Mouse (Mus musculus) spleen, embryonic (tissue): Measurements from ENCODE around the gene Gpx4.

Source experiments
- CTCF ChIA-PET: fragments of 350-600 bp; sonication (Branson Sonifier 250); formaldehyde crosslinking; loops from one replicate; lab custom pipeline; 2022; lab: Charles Lee

Gpx4 gene

DNA sequence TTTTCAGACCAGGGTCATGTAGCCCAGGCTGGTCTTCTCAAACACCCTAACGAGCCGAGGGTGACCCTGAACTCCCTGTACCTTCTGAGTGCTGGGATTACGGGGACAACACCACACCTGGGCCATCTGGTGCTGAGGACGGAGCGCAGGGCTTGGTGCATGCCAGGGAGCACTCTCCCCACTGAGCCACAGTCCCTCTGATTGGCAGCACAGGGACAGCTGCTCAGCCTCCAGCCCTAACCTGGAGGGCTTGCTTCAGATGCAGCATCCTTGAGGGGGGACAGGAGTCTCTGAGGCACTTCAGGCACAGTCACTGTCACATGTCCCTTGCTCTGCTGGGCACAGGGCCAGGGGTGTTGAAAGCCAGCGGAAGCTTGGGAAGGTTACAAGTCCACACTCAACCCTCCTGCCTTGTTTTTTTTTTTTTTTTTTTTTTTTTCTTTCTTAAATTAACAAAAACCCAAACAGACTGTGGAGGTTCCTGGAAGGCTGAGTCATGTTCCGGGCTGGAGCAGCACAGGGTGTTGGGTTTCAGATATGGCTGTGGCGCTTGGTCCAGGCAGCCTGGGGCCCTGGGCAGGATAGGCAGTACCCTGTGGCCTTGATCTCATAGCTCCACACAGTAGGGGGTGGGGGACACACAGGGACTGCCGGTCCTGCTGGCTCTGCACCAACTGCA, 24.0 kb downstream of the Gpx4 start:
- CTCF ChIA-PET: interaction anchor here (0.6 to 1.1 kb wide), 2 partner anchors 23 to 84 kb away, joined by 3 to 4 read pairs; no protein-coding TSS in a partner anchor

DNA sequence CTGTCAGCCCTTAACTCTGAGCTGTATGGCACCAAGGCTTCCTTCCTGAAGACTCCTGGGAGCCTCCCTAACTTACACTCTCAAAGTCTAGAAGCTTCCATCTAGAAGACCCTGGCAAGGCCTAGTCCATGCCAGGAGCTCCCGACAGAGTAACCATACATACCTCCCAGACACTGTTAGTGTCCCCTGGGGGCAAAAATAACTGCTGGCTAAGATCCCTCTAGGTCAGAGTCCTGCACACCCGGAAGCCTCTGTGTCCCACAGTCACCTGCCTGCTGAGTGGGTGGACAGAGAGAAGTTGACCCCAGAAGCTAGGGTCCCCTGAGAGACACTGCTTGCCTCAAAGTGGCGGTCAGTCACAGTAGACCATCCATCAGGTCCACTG, 24.5 kb downstream of the Gpx4 start:
- CTCF ChIA-PET: interaction anchor here (1.0 to 1.1 kb wide), 2 partner anchors 34 to 85 kb away, joined by 3 to 5 read pairs; partner anchors contain the start of gene Sbno2

DNA sequence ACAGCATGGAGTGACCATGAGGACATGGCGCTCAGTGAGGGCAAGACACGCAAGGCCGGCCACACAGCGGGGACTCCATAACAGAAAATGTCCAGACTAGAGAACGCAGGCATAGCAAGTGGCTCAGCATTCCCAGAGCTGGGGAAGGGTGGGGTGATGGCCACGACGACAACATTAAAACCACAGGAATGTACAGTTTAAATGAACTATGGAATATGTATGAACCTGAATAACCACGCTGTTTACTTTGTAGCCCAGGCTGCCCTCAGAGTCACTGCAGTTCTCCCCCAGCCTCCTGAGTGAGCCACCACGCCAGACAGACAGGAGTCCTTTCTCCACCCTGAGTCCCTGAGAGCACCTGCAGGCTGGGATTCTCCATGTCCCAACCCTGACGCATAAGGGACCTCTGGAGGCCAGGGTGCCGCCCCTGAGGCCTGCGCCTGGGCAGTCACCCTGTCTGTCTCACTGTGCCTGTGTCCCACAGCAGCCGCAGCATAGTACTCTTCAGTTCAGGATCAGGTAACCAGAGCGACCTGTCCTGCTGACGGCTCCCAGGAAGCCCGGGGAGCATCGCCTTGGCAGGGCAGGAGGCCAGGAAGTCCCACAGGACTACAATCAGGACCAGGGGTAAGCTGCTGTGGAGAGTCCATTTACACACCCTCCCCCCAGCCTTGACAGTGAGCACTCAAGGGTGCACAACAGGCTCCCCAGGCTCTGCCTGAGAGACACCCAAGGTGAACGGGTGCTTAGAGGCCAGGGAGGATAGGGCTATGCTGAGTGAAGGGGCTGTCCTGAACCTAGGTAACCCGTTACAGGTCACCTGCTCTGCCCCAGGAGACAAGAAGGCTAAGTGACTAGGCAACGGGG, 25.9 kb downstream of the Gpx4 start:
- CTCF ChIA-PET: interaction anchor here (1.0 kb wide), 1 partner anchor 33 kb away, joined by 5 read pairs; the partner anchor contains the start of gene Sbno2

DNA sequence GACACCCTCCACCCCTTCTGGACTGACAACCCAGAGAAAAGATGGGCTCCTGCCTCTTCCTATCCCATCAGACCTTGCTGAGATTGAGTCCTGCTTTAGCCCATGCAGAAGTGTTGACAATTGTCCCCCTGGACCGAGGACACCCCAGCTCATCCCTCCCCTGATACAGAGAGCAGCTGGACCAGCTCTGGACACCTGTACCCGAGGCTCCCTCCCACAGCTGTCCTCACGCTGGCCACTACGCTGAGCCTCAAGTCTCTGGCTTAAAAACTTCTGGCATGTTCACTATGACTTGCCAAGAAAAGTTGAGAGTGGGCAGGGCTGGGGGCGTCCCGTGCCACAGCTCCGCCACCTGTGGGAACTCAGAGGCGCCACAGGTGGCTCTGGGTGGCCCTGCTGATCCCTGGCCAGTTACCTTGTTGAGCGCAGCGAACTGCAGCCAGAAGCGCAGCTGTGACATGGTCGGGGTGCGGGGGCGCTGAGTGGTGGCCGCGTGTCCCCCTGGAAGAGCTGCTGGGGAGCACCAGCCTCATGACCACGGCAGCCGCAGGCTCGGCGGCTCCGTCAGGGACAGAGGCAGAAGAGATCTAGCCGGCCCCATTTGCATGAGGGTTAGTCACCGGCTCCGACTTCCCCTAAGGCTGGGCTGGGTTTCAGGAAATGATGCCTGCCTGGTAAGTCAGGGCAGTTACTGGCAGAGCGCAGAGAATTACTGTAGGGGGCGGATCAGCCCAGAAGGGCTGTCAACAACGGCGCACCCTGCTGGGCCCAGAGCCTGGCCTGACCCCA, 28.0 kb downstream of the Gpx4 start:
- CTCF ChIA-PET: interaction anchor here (0.6 kb wide), 1 partner anchor 83 kb away, joined by 5 read pairs; no protein-coding TSS in a partner anchor

DNA sequence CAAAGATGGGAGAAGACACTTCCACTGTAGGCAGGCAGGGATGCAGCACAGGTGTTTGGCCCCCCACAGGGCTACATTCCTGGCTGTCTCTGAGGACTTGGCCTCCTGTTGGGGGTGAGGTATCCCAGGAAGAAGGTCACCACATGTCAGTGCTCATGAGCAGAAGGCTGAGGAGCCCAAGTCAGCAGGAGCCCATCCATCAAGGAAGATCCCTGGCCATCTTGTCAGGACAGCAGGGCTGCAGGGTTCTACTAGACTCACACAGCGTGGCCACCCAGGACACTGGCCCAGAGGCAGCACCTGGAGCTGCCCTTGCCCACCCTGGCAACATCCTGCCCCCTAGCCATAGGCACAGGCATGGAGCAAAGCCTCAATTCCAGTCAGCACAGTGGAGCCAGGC, 29.0 kb downstream of the Gpx4 start:
- CTCF ChIA-PET: no interaction called here

DNA sequence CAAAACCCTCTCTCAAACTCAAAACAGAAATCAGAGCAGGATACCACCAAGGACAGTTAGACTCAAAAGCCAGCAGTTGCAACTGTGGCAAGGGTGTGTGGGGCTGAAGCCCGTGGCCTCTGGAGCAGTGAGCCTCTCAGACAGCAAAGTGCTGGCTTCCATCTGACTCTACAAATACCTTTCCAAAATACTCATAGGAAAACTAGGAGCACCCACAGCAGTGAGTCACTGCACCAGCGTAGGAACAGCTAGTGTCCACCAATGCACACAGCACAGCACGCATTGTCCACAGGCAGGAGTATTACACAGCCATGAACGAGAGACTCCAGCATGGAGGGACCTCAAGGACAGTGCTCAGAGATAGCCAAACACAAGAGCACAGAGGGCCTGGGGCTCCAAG, 29.4 kb downstream of the Gpx4 start:
- CTCF ChIA-PET: interaction anchor here (0.6 kb wide), 1 partner anchor 96 kb away, joined by 6 read pairs; the partner anchor contains the start of gene 1600002K03Rik

DNA sequence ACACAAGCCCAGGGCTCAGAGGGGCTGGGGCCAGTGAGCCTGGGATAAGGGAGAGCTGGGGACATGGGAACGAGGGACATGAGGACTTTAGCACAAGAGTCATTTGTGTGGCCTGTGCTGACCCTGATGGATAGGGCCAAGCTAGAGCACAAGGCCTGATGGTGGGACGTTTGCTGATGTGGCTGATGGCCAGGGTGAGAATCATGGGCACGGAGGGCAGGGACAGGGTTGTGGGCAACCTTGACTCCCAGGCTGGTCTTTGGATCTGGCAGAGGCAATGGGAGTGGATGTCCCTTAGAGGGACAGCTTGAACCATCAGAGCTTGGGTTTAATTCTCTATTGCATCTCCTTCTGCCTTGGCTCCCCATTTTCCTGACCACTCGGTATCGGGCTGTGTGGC, 30.3 kb downstream of the Gpx4 start:
- CTCF ChIA-PET: interaction anchor here (0.7 kb wide), 1 partner anchor 24 kb away, joined by 3 read pairs; no protein-coding TSS in a partner anchor

DNA sequence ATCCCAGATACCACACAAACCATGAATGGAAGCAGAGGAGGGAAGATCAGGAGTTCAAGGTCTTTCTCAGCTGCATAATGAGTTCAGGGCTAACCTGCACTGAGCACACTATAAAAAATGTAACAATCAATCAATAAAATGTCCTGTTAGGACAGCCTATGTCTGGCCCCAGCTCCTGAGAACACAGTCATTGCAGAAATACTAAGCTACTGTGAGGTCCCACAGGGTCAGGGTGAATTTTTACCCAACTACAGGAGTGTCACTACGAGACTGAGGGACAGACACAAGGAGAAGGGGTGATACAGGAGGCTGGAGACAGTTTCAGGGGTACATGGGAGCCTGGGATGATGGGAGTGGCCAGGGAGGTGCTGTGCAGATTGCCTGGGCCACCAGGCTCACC, 31.4 kb downstream of the Gpx4 start:
- CTCF ChIA-PET: interaction anchor here (0.7 kb wide), 1 partner anchor 19 kb away, joined by 3 read pairs; no protein-coding TSS in a partner anchor

DNA sequence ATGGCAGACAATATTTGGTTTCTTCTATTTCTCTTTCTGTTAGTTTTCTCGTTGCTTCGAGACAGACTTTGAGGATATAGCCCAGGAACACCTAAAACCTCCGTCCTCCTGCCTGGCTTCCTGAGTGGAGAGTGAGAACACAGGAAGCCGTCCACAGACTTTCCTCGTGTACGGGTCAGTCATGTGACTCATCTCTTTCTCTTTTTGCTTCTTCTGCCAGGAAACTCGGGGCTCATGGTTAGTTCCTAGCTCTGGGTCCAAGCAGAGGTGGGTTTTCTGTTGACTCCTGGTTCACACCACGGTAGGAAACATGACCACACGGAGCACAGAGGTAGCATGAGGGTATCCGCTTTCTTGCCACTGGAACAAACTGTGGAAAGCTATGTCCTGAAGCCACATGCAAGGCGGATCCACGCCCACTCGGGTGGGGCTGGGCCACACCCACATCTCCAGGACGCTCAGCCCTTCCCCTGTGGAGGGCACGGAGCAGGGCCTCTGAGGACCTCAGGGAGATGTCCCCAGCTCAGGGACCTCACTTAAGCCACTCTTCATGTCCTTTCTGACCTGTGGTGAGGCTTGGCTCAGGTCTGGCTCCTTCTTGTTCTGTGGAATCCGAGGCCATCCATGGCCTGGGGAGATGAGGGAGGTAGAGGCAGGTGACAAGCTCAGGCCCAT, 33.6 kb downstream of the Gpx4 start:
- CTCF ChIA-PET: interaction anchor here (0.5 kb wide), 1 partner anchor 12 kb away, joined by 3 read pairs; no protein-coding TSS in a partner anchor

DNA sequence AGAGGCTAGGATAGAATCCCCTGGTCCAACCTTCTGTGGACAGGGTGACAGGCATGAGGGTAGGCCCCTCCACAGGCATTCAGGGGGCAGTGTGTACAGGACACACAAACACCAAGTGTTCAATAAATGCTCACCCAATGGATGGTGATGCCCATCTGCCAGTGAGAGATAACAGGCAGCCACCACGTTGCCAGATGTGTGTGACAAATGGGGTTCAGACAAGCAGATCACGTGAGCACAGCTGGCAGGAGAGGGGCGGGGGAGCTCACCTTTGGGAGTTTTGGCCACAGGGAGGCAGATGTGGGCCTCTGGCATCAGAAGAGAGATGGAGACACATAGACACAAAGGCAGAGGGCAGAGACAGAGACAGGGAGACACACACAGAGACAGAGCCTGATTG, 34.1 kb downstream of the Gpx4 start:
- CTCF ChIA-PET: no interaction called here

DNA sequence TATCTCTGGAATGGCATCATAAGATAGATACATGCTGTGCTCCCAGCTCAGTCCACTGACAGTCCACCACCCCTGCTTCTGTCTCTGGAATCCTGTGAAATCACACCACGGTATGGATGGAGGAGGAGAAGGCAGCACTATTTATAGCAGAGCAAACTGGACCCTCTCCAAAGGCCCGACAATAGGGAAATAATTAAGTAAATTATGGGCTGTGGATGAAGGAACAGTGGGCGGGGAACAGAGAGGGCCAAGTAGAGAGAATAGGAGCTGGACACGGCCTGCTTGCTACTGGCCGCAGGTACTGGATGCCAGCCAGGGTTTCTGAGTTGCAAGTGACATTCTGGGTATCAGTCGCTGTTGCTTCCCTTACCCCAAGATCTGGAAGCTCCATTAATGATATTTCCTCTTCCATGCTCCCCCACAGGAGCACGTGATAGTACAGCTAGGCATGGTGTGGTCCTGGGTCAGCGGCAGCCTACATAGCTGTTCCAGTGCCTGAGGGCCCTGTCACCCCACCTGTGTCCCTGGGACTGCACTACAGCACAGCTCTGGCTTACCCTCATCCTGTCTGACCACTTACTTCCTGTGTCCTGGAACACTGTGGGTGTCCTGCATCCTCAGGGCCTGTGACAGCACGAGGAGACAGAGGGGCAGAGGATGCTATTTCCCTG, 38.0 kb downstream of the Gpx4 start:
- CTCF ChIA-PET: no interaction called here

DNA sequence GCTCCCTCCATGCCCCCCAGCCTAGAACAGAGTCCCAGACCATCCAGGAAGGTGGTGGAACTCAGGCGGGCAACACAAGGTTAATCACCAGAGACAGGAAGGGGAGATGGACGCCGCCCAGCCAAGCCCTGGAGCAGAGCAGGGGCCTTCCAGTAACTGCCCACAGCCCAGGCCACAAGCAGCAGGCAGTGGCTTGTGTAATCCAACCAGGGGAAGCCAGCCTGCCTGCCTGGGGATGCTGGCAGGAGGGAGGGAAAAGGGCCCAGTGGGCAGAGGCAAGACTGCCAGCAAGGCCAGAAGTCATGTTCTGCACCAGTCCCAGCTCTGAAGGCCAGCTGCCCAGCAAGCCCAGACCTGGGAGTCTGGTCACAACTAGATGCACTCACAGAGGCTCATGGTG, 39.9 kb downstream of the Gpx4 start:
- CTCF ChIA-PET: no interaction called here

DNA sequence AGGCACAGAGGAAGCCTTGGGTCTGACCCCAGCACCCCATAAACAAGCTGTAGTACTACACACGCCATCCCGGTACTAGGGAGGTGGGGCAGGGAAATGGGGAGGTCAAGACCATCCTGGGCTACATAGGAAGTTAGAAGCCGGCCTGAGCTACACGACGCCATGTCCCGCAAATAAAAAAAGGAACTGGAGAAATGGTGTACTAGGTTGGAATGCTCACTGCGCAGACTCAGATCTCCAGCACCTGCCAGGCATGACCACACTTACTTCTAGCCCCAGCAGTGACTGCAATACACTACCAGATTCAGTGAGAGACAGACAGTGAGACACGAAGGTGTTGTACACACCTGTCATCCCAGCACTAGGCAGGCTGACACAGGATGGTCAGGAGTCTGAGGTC, 40.5 kb downstream of the Gpx4 start:
- CTCF ChIA-PET: no interaction called here

DNA sequence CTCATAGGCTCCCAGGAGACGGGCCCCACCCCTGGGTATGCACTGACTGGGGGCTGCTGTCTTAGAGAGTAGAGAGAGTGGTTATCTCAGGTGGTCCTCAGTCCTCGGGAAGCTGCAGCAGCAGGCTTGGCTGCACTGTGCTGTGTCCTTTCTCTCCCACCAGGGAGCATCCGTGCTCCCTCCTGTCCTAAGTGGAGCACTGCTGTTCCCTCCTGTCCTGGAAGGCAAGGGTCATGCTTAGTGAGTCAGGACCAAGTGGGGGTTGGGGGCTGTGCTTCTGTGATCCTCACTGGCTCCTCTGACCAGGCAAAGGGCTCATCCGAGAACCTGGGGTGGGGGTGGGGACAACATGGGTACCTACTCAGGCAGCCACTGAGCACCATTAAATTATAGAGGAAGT, 42.2 kb downstream of the Gpx4 start:
- CTCF ChIA-PET: no interaction called here

DNA sequence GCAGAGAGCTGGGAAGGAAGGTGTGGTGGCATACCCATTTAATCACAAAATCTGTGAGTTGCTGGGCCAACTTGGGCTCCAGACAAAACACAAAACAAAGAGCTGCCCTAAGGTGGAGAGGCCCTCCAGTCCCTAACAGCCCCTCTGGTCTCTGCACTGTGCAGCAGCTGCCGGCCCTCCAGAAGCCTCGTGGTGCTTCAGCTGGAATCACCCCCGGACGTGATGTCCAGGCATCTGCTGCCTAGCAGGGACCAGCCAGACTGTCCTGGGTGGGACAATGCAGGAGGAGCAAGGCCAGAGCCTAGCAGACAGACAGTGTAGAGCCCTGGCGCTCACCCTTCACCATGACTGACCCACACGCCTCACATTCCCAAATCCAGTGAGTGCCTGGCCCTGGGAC, 44.6 kb downstream of the Gpx4 start:
- CTCF ChIA-PET: no interaction called here

DNA sequence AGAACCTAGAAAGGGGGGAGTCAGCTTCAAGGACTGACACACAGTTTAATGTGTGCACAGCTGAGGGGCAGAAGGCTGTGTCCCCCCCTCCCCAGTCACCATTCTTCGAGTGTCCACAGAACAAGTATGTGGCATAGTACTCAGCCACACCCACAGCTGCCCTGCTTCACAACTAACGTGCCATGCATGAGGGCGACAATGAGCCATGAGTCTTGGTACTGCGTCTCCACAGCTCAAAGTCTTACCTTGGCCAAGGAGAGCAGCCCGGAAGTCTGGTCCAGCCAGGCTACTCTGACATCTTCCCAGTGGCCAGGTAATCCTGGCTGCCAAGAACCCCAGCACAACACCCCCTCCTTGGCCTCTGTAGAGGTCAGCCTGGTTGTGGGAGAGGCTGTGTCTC, 45.7 kb downstream of the Gpx4 start:
- CTCF ChIA-PET: no interaction called here

DNA sequence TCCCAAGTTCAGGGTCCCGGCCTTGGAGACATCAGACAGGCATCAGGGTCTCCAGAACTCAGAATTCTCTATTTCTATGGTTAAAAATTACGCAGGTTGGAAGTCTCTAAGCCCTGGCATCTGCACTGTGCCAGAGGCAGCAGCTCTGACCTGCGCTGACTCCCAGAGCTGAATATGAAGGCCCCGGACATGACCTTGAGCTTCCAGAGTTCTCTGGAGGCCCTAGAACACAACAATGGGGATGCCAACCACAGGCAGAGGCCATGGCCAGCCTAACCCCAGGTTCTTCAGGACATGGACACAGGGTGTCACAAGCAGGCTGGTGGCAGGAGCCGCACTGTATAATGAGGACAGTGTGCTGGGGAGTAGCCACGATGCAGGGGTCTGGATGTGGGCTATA, 47.1 kb downstream of the Gpx4 start:
- CTCF ChIA-PET: no interaction called here

DNA sequence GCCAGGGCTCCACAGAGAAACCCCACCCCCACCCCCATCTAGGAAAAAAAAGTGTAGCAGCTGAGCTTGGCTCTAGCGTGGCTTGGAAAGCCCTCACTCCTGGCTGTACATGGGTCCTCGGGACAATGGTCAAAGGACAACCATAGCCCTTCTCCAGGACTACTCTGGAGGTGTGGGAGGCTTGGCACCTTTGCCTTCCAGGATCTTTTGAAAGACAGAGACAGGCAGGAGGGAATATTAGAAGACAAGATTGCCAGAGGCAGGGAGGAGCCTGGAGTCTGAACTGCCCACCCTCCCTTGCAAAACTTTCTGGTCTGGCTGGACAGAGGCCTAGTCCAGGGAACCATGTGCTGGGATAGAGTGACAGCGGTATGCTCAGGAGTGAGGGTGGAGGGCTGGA, 47.7 kb downstream of the Gpx4 start:
- CTCF ChIA-PET: interaction anchor here (0.6 kb wide), 1 partner anchor 23 kb away, joined by 4 read pairs; no protein-coding TSS in a partner anchor

DNA sequence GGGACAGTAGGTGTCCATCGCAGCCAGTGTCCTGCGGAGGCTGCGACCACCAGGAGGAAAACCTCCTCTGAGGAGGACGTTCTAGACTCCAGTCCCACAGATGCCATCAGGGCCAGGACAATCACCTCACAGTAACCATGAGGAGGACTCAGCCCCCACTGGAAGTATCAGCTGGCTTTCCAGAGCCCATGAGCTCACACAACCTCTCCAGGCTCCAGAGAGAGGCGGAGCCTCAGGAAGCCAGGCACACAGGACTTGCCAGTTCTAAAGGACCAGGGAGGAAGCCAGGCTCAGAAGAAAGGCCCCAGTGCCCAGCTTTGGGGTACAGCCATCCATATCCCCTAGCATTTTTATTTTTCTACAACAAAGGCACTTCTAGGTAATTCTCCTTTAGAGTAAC, 48.6 kb downstream of the Gpx4 start:
- CTCF ChIA-PET: no interaction called here

DNA sequence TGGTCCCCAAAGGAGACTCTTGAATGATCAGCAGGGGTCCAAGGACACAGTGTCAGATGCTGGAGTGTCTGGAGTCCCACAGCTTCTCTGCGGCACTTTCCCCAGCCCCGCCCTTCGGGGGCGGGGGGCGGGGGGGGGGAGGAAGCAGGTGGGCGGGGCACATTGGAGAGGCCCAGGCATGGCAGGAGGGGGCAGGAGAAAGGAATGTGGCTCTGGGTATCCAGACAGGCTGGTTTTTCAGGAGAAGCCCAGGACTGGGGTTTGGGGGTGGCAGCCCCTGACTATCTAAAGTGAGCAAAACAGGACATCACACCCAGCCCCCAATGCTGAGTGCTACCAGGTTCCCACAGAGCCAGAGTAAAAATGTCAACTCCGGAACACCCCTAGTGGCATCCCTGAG, 50.3 kb downstream of the Gpx4 start:
- CTCF ChIA-PET: interaction anchor here (0.5 to 0.8 kb wide), 2 partner anchors 19 to 56 kb away, joined by 3 read pairs; no protein-coding TSS in a partner anchor
